Mouse (Mus musculus) forebrain, embryonic 13.5 days (tissue): ENCODE data around the gene Cldn4. TPM values are rescaled to one million over a fixed set of nuclear protein-coding genes. Genes with fewer than 3 reads are reported as not detected.
"Not testable (repeated sequence)": the region's sequence is repeated elsewhere in the genome, so short reads cannot be mapped to it uniquely, and the experiment has no call there.

Source experiments
- ATAC-seq: fragments of 200-750 bp; cut with Nextera tagmentation; 2 replicates; pipeline ENCODE4 v1.8.0; 2017
- H3K27ac ChIP-seq: fragments of 300-500 bp; sonication (generic); 2 replicates; pipeline ENCODE4 v1.5.1; 2015; ENCODE audit warnings: inconsistent platforms, mild to moderate bottlenecking, moderate library complexity
- H3K27me3 ChIP-seq: fragments of 300-500 bp; sonication (generic); 2 replicates; pipeline ENCODE4 v1.6.1; 2015; ENCODE audit warnings: mild to moderate bottlenecking, inconsistent platforms
- H3K36me3 ChIP-seq: fragments of 300-500 bp; sonication (generic); 2 replicates; pipeline ENCODE4 v1.6.1; 2015; ENCODE audit warnings: mild to moderate bottlenecking, inconsistent platforms; ENCODE audit not compliant: poor library complexity, severe bottlenecking
- H3K4me1 ChIP-seq: fragments of 300-500 bp; sonication (generic); 2 replicates; pipeline ENCODE4 v1.6.1; 2015; ENCODE audit warnings: inconsistent platforms
- H3K4me2 ChIP-seq: fragments of 300-500 bp; sonication (generic); 2 replicates; pipeline ENCODE4 v1.6.1; 2015; ENCODE audit warnings: inconsistent platforms, mild to moderate bottlenecking, moderate library complexity
- H3K4me3 ChIP-seq: fragments of 300-500 bp; sonication (generic); 2 replicates; pipeline ENCODE4 v1.5.1; 2015; ENCODE audit warnings: mild to moderate bottlenecking, inconsistent platforms
- H3K9ac ChIP-seq: fragments of 300-500 bp; sonication (generic); 2 replicates; pipeline ENCODE4 v1.6.1; 2015; ENCODE audit warnings: mild to moderate bottlenecking, inconsistent platforms
- H3K9me3 ChIP-seq: fragments of 300-500 bp; sonication (generic); replicated peaks from 2 replicates; pipeline ENCODE4 v1.6.1; 2016; ENCODE audit warnings: inconsistent platforms
- WGBS: fragments of 180-500 bp; shearing (Covaris S2); methylation state at CpG from one replicate; pipeline ENCODE4 v1.1.7; 2015; 5-methylcytosine and 5-hydroxymethylcytosine counted together
- polyA plus RNA-seq: library from polyadenylated mRNA; unstranded; fragments of >200 nt; fragmentation: Nextera tagmentation; extraction: Ambion mirVana; gene quantifications from 2 replicates; pipeline ENCODE4 v1.2.1, GENCODE M21; 2015

Cldn4 gene
- polyA plus RNA-seq, 1 experiment from 2014 or later: not detected

- Histone ChIP-seq H3K27me3 (0 out of 2 replicates have a peak, but pooled peaks cover 4% of the 10 kb centered on the region), H3K4me1 (no peaks in the 10 kb centered on the region), H3K27ac (no peak overlapping the region), H3K9ac (no peak overlapping the region), H3K4me2 (no peak overlapping the region), H3K9me3 (no peaks in the 10 kb centered on the region), H3K36me3 (no peaks in the 10 kb centered on the region), H3K4me3 (no peak overlapping the region)
- 89% methylated on average over 2 of the region's 2 CpGs for WGBS
- no peak for ATAC-seq
Observed at GRCm38 (mm10) chr5:134976164-134976563, 29.4 kb upstream of the Cldn4 start.

GRCm38 (mm10) chr5:134974921-134975320 is 28.2 kb upstream of the Cldn4 start:
- ATAC-seq: no peak
- H3K27ac ChIP-seq: no peak overlapping the region
- H3K4me1 ChIP-seq: no peaks in the 10 kb centered on the region
- no peak overlapping the region for H3K4me3 ChIP-seq
- H3K4me2 ChIP-seq: no peak overlapping the region
- no peaks in the 10 kb centered on the region for H3K9me3 ChIP-seq
- WGBS: 55% methylated on average over 2 of the region's 2 CpGs
- H3K9ac ChIP-seq: no peak overlapping the region
- H3K27me3 ChIP-seq: 0 out of 2 replicates have a peak, but pooled peaks cover 4% of the 10 kb centered on the region
- no peaks in the 10 kb centered on the region for H3K36me3 ChIP-seq

- H3K27me3 ChIP-seq: 0 out of 2 replicates have a peak, but pooled peaks cover 4% of the 10 kb centered on the region
- WGBS: 76% methylated on average over 7 of the region's 7 CpGs
- H3K9ac ChIP-seq: no peak overlapping the region
- no peaks in the 10 kb centered on the region for H3K9me3 ChIP-seq
- no peak overlapping the region for H3K4me3 ChIP-seq
- no peaks in the 10 kb centered on the region for H3K36me3 ChIP-seq
- no peak overlapping the region for H3K27ac ChIP-seq
- H3K4me2 ChIP-seq: no peak overlapping the region
- no peaks in the 10 kb centered on the region for H3K4me1 ChIP-seq
- no peak for ATAC-seq
Observed at GRCm38 (mm10) chr5:134974294-134974693, 27.6 kb upstream of the Cldn4 start.

GRCm38 (mm10) chr5:134973526-134973925 is 26.8 kb upstream of the Cldn4 start:
- no peaks in the 10 kb centered on the region for H3K4me1 ChIP-seq
- no peak overlapping the region for H3K27ac ChIP-seq
- ATAC-seq: no peak
- H3K36me3 ChIP-seq: no peaks in the 10 kb centered on the region
- WGBS: 84% methylated on average over 7 of the region's 7 CpGs
- no peak overlapping the region for H3K4me2 ChIP-seq
- H3K9me3 ChIP-seq: no peaks in the 10 kb centered on the region
- no peak overlapping the region for H3K9ac ChIP-seq
- H3K27me3 ChIP-seq: 0 out of 2 replicates have a peak, but pooled peaks cover 4% of the 10 kb centered on the region
- no peak overlapping the region for H3K4me3 ChIP-seq

- H3K4me1 ChIP-seq: no peaks in the 10 kb centered on the region
- 0 out of 2 replicates have a peak, but pooled peaks cover 4% of the 10 kb centered on the region for H3K27me3 ChIP-seq
- H3K36me3 ChIP-seq: no peaks in the 10 kb centered on the region
- H3K9ac ChIP-seq: no peak overlapping the region
- no peak overlapping the region for H3K27ac ChIP-seq
- H3K9me3 ChIP-seq: no peaks in the 10 kb centered on the region
- no peak for ATAC-seq
- no peak overlapping the region for H3K4me2 ChIP-seq
- H3K4me3 ChIP-seq: no peak overlapping the region
Observed at GRCm38 (mm10) chr5:134973081-134973480, 26.3 kb upstream of the Cldn4 start.

- no peaks in the 10 kb centered on the region for H3K36me3 ChIP-seq
- H3K9ac ChIP-seq: no peak overlapping the region
- no peak for ATAC-seq
- 91% methylated on average over 8 of the region's 8 CpGs for WGBS
- no peaks in the 10 kb centered on the region for H3K9me3 ChIP-seq
- H3K27ac ChIP-seq: no peak overlapping the region
- peaks cover 6% of the 10 kb centered on the region for H3K4me1 ChIP-seq
- peaks cover 6% of the 10 kb centered on the region; the same call in 1 of the 2 replicates for H3K27me3 ChIP-seq
- no peak overlapping the region for H3K4me2 ChIP-seq
- no peak overlapping the region for H3K4me3 ChIP-seq
Observed at GRCm38 (mm10) chr5:134970671-134971070, 23.9 kb upstream of the Cldn4 start.

- H3K27me3 ChIP-seq: peaks cover 5% of the 10 kb centered on the region; the same call in 1 of the 2 replicates
- no peaks in the 10 kb centered on the region for H3K9me3 ChIP-seq
- WGBS: 83% methylated on average over 20 of the region's 20 CpGs
- ATAC-seq: no peak
- no peak overlapping the region for H3K9ac ChIP-seq
- H3K27ac ChIP-seq: no peak overlapping the region
- peaks cover 6% of the 10 kb centered on the region for H3K4me1 ChIP-seq
- no peak overlapping the region for H3K4me3 ChIP-seq
- no peaks in the 10 kb centered on the region for H3K36me3 ChIP-seq
- H3K4me2 ChIP-seq: no peak overlapping the region
Observed at GRCm38 (mm10) chr5:134967164-134967944, 20.6 kb upstream of the Cldn4 start.

- peak overlapping the region; percentile 22 for H3K4me3 ChIP-seq
- H3K9me3 ChIP-seq: no peaks in the 10 kb centered on the region
- peaks cover 5% of the 10 kb centered on the region; the same call in 1 of the 2 replicates for H3K27me3 ChIP-seq
- H3K9ac ChIP-seq: peak overlapping the region; percentile 6; the same call in 1 of the 2 replicates
- ATAC-seq: peak; percentile 30; the same call in 1 of the 2 replicates
- 4% methylated on average over 30 of the region's 33 CpGs for WGBS
- H3K4me1 ChIP-seq: peaks cover 6% of the 10 kb centered on the region
- peak overlapping the region; percentile 45 for H3K4me2 ChIP-seq
- H3K36me3 ChIP-seq: no peaks in the 10 kb centered on the region
- H3K27ac ChIP-seq: no peak overlapping the region
Observed at GRCm38 (mm10) chr5:134965852-134966821, 19.4 kb upstream of the Cldn4 start.

GRCm38 (mm10) chr5:134965473-134965851 is 18.7 kb upstream of the Cldn4 start:
- H3K4me3 ChIP-seq: peak overlapping the region; percentile 22; the same call in 1 of the 2 replicates
- H3K27me3 ChIP-seq: peaks cover 5% of the 10 kb centered on the region; the same call in 1 of the 2 replicates
- no peak overlapping the region for H3K9ac ChIP-seq
- WGBS: 7% methylated on average over 10 of the region's 10 CpGs
- 0 out of 2 replicates have a peak, but pooled peaks have one; percentile 53 for ATAC-seq
- H3K27ac ChIP-seq: no peak overlapping the region
- H3K4me1 ChIP-seq: peaks cover 6% of the 10 kb centered on the region
- no peaks in the 10 kb centered on the region for H3K36me3 ChIP-seq
- no peaks in the 10 kb centered on the region for H3K9me3 ChIP-seq
- H3K4me2 ChIP-seq: peak overlapping the region; percentile 45

GRCm38 (mm10) chr5:134964655-134965054 is 17.9 kb upstream of the Cldn4 start:
- H3K27ac ChIP-seq, H3K4me1 ChIP-seq, ATAC-seq, H3K4me3 ChIP-seq, H3K36me3 ChIP-seq, H3K9me3 ChIP-seq, H3K9ac ChIP-seq, H3K4me2 ChIP-seq, H3K27me3 ChIP-seq: not testable (repeated sequence)

- no peak overlapping the region for H3K4me2 ChIP-seq
- H3K27ac ChIP-seq: no peak overlapping the region
- H3K36me3 ChIP-seq: no peaks in the 10 kb centered on the region
- H3K4me3 ChIP-seq: no peak overlapping the region
- H3K9ac ChIP-seq: no peak overlapping the region
- WGBS: 31% methylated on average over 5 of the region's 5 CpGs
- no peaks in the 10 kb centered on the region for H3K9me3 ChIP-seq
- H3K4me1 ChIP-seq: peaks cover 6% of the 10 kb centered on the region
- ATAC-seq: no peak
- peaks cover 5% of the 10 kb centered on the region; the same call in 1 of the 2 replicates for H3K27me3 ChIP-seq
Observed at GRCm38 (mm10) chr5:134963546-134963945, 16.8 kb upstream of the Cldn4 start.

GRCm38 (mm10) chr5:134961519-134961918 is 14.8 kb upstream of the Cldn4 start:
- Histone ChIP-seq H3K4me1 (peaks cover 6% of the 10 kb centered on the region), H3K4me2 (no peak overlapping the region), H3K36me3 (no peaks in the 10 kb centered on the region), H3K4me3 (no peak overlapping the region), H3K9me3 (no peaks in the 10 kb centered on the region), H3K9ac (no peak overlapping the region), H3K27me3 (no peaks in the 10 kb centered on the region; the same call in 1 of the 2 replicates), H3K27ac (no peak overlapping the region)
- WGBS: 98% methylated on average over 2 of the region's 2 CpGs
- no peak for ATAC-seq
